ENCODE assay signal across 33 mouse cellular contexts in the genomic region with DNA sequence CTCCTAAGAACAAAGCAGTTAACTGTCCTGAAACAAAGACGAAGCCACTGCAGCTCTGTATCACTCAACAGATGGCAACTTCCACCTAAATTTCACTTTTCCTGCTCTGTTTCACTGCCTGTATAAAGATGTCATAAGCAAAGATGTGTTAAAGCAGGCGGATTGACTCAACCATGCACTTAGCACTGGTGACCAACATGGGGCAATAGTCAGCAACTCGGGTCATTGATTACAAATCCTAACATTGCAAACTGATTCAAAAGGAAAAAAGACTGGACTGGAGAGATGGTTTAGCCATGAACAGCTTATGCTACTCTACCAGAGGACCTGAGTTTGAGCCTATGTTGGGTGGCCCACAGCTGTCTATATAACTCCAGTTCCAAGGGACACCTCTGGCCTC. TPM values are rescaled to one million over a fixed set of nuclear protein-coding genes. Genes with fewer than 3 reads are reported as not detected.
A peak's percentile ranks its signal among the peaks of the same experiment; 100 is the strongest.
DNase-seq lines count a peak whose midpoint lies in the region; ATAC-seq and TF ChIP-seq lines count a peak whose summit lies in the region.
"Had no signal": no experiment of that assay in that cellular context is flagged by ENCODE, and none has a peak within 500 bp of the region (broad histone marks: within the 10 kb centered on the region; RNA-seq: fewer than 3 reads in every experiment).

No protein-coding gene starts in this region.

- no peak overlapping the region for H3K27ac ChIP-seq in layer of hippocampus, adult 2 months
- peak overlapping the region; percentile 51; the same call in 1 of the 2 replicates for H3K27ac ChIP-seq in liver, embryonic 15.5 days (replicated peaks)
- H3K27ac ChIP-seq in liver, embryonic 11.5 days (ENCODE audit: low read depth, low read length) = no peak overlapping the region
- H3K27ac ChIP-seq in small intestine, adult 2 months (ENCODE audit: insufficient read depth, low read depth, low read length) = 0 out of 2 replicates have a peak overlapping the region, but pooled peaks have one; percentile 9
- H3K27ac ChIP-seq: embryonic facial prominence, embryonic 10.5 days; embryonic facial prominence, embryonic 13.5 days; forebrain, embryonic 12.5 days; forebrain, embryonic 15.5 days; heart, embryonic 13.5 days; hindbrain, embryonic 13.5 days had no signal

- peak; percentile 38 for TF ChIP-seq CTCF in layer of hippocampus, adult 2 months (conservative IDR thresholded peaks at IDR 0.05)
- no peak for TF ChIP-seq CTCF in small intestine, adult 2 months (IDR thresholded peaks at IDR 0.05; ENCODE audit: extremely low read depth, insufficient read length, insufficient replicate concordance, low read depth, low read length)

- no peak for TF ChIP-seq POLR2A in small intestine, adult 2 months (IDR thresholded peaks at IDR 0.05; ENCODE audit: low read depth, low read length)

- no peaks in the 10 kb centered on the region for H3K36me3 ChIP-seq in liver, embryonic 15.5 days (replicated peaks)
- no peaks in the 10 kb centered on the region for H3K36me3 ChIP-seq in liver, embryonic 11.5 days (ENCODE audit: control insufficient read depth, insufficient read depth, low read length)
- H3K36me3 ChIP-seq in small intestine, adult 2 months (ENCODE audit: control insufficient read depth, insufficient read depth, low read length) = no peaks in the 10 kb centered on the region
- H3K36me3 ChIP-seq: embryonic facial prominence, embryonic 10.5 days; embryonic facial prominence, embryonic 13.5 days; forebrain, embryonic 12.5 days; forebrain, embryonic 15.5 days; heart, embryonic 10.5 days; heart, embryonic 13.5 days; hindbrain, embryonic 13.5 days had no signal

- WGBS in liver, embryonic 15.5 days (ENCODE audit: insufficient replicate concordance) = 54% methylated on average over 3 of the region's 3 CpGs
- 66% methylated on average over 3 of the region's 3 CpGs for WGBS in liver, embryonic 11.5 days
- 73% methylated on average over 3 of the region's 3 CpGs for WGBS in small intestine, adult 2 months

- DNase-seq in layer of hippocampus, adult 2 months (ENCODE audit: low spot score in 2 of 2) = no peak
- DNase-seq in layer of hippocampus, adult 9-10 months (ENCODE audit: low spot score) = no peak
- no peak for DNase-seq in liver, embryonic 11.5 days (ENCODE audit: low spot score)
- no peak for DNase-seq in retina, embryonic 14.5 days (ENCODE audit: low spot score)
- DNase-seq: adrenal gland, adult 2 months; adrenal gland, postnatal 14 days; cerebellum, adult 11 months; cerebellum, adult 2 months; cerebellum, adult 9-11 months; cerebellum, postnatal 25 days; embryo, embryonic 11 days; gastrocnemius, postnatal 25 days; heart, adult 18-20 months had no signal

- no peak overlapping the region for H3K4me3 ChIP-seq in layer of hippocampus, adult 2 months
- H3K4me3 ChIP-seq in liver, embryonic 15.5 days (replicated peaks) = no peak overlapping the region
- no peak overlapping the region for H3K4me3 ChIP-seq in liver, embryonic 11.5 days (ENCODE audit: low read depth, low read length)
- H3K4me3 ChIP-seq in small intestine, adult 2 months (ENCODE audit: low read depth, low read length) = no peak overlapping the region
- H3K4me3 ChIP-seq: embryonic facial prominence, embryonic 10.5 days; embryonic facial prominence, embryonic 13.5 days; erythroblast, embryonic 14.5 days; forebrain, embryonic 12.5 days; forebrain, embryonic 15.5 days; heart, embryonic 10.5 days; heart, embryonic 13.5 days; hindbrain, embryonic 13.5 days had no signal

- H3K9me3 ChIP-seq in liver, embryonic 15.5 days (replicated peaks) = no peaks in the 10 kb centered on the region
- H3K9me3 ChIP-seq in liver, embryonic 11.5 days (ENCODE audit: control insufficient read depth, low read length) = no peaks in the 10 kb centered on the region
- H3K9me3 ChIP-seq: embryonic facial prominence, embryonic 13.5 days; forebrain, embryonic 12.5 days; forebrain, embryonic 15.5 days; heart, embryonic 10.5 days; heart, embryonic 13.5 days; hindbrain, embryonic 13.5 days had no signal

- H3K4me2 ChIP-seq in liver, embryonic 15.5 days = no peak overlapping the region
- H3K4me2 ChIP-seq in liver, embryonic 11.5 days = no peak overlapping the region
- H3K4me2 ChIP-seq: embryonic facial prominence, embryonic 13.5 days; forebrain, embryonic 12.5 days; forebrain, embryonic 15.5 days; heart, embryonic 13.5 days; hindbrain, embryonic 13.5 days had no signal

- ATAC-seq in liver, embryonic 15.5 days (ENCODE audit: insufficient read depth) = no peak
- ATAC-seq in liver, embryonic 11.5 days (replicated peaks; ENCODE audit: low FRiP score) = no peak
- ATAC-seq: CD4-positive, CD25-positive, alpha-beta regulatory T cell, adult 4 months; forebrain, embryonic 15.5 days; hindbrain, embryonic 16.5 days had no signal

- H3K4me1 ChIP-seq in liver, embryonic 15.5 days (replicated peaks) = peaks cover 11% of the 10 kb centered on the region
- H3K4me1 ChIP-seq in liver, embryonic 11.5 days (replicated peaks; ENCODE audit: control insufficient read depth, insufficient read depth, low read length) = no peaks in the 10 kb centered on the region
- peaks cover 31% of the 10 kb centered on the region for H3K4me1 ChIP-seq in small intestine, adult 2 months (ENCODE audit: control insufficient read depth, insufficient read depth, insufficient read length, low read length)
- H3K4me1 ChIP-seq: embryonic facial prominence, embryonic 13.5 days; forebrain, embryonic 15.5 days had no signal

- no peaks in the 10 kb centered on the region for H3K27me3 ChIP-seq in liver, embryonic 15.5 days
- H3K27me3 ChIP-seq in liver, embryonic 11.5 days (replicated peaks; ENCODE audit: control insufficient read depth, insufficient read depth, low read length) = no peaks in the 10 kb centered on the region
- no peaks in the 10 kb centered on the region for H3K27me3 ChIP-seq in small intestine, adult 2 months (ENCODE audit: control insufficient read depth, insufficient read depth, low read length)
- H3K27me3 ChIP-seq: embryonic facial prominence, embryonic 13.5 days; forebrain, embryonic 12.5 days; forebrain, embryonic 15.5 days; heart, embryonic 13.5 days; hindbrain, embryonic 13.5 days had no signal

- H3K9ac ChIP-seq in liver, embryonic 15.5 days = no peak overlapping the region
- no peak overlapping the region for H3K9ac ChIP-seq in liver, embryonic 11.5 days (ENCODE audit: low read depth, low read length)
- H3K9ac ChIP-seq: embryonic facial prominence, embryonic 13.5 days; forebrain, embryonic 12.5 days; forebrain, embryonic 15.5 days; heart, embryonic 13.5 days; hindbrain, embryonic 13.5 days had no signal

RNA-seq across cellular contexts. Expression of a gene that starts 8.7 kb away (rescaled TPM):
- not detected for total RNA-seq in layer of hippocampus, adult 2 months (2021)
- not detected in 2 replicates for polyA plus RNA-seq in liver, embryonic 15.5 days (2015; fragmentation: Nextera tagmentation; extraction: Ambion mirVana)
- polyA plus RNA-seq in liver, embryonic 11.5 days (2014; fragmentation: Nextera tagmentation; extraction: Ambion mirVana) = not detected in 2 replicates
- polyA plus RNA-seq in small intestine, adult 2 months (2012; rRNA removed) = not detected in 2 replicates
- total RNA-seq: adrenal gland, adult 2 months; adrenal gland, postnatal 14 days; adrenal gland, postnatal 4 days; gastrocnemius, adult 8-10 months; gastrocnemius, postnatal 25 days; heart, adult 18-20 months; heart, postnatal 25 days; hematopoietic stem cell, adult 5-6 weeks; MEL had no signal
- polyA plus RNA-seq: adrenal gland, adult 2 months; C2C12; cerebellum, adult 2 months; cortical plate, adult 2 months; embryonic facial prominence, embryonic 10.5 days; embryonic facial prominence, embryonic 13.5 days; erythroblast, embryonic 14.5 days; forebrain, embryonic 12.5 days; heart, embryonic 10.5 days; heart, embryonic 13.5 days; heart, embryonic 16.5 days; hindbrain, embryonic 13.5 days; hindbrain, embryonic 16.5 days had no signal

RNA-seq across cellular contexts. Expression of a gene that starts 18.0 kb away (rescaled TPM):
- total RNA-seq in layer of hippocampus, adult 2 months (2021) = 100 to 1,000 TPM; 120 to 123 TPM
- 9.5 and 11.0 TPM in 2 replicates for polyA plus RNA-seq in liver, embryonic 15.5 days (2015; fragmentation: Nextera tagmentation; extraction: Ambion mirVana)
- 30.1 and 31.1 TPM in 2 replicates for polyA plus RNA-seq in liver, embryonic 11.5 days (2014; fragmentation: Nextera tagmentation; extraction: Ambion mirVana)
- 14.8 and 27.4 TPM in 2 replicates for polyA plus RNA-seq in small intestine, adult 2 months (2012; rRNA removed)

Comparison
In these comparisons a context has a peak if more than half of its experiments do, and no peak if none do; other contexts are left out.
1. H3K27ac ChIP-seq: peak in liver, embryonic 15.5 days (single experiment) and small intestine, adult 2 months (single experiment); none in layer of hippocampus, adult 2 months (single experiment) and liver, embryonic 11.5 days (single experiment).